Mouse (Mus musculus): ENCODE results near the gene P3h1.

Gene P3h1

GRCm38 (mm10) chr4:119238661-119239060 is 5.9 kb downstream of the P3h1 start:
- DNase-seq (ENCODE audit: low read depth, low spot score) = no peak

- DNase-seq (ENCODE audit: low read depth, low spot score) = peak; percentile 86
These were observed 6.5 kb downstream of the P3h1 start for GRCm38 (mm10) chr4:119239181-119239682.

GRCm38 (mm10) chr4:119241664-119242063 is 8.9 kb downstream of the P3h1 start:
- no peak for DNase-seq (ENCODE audit: low read depth, low spot score)

- no peak for DNase-seq (ENCODE audit: low read depth, low spot score)
These were observed 9.9 kb downstream of the P3h1 start for GRCm38 (mm10) chr4:119242571-119242970.

- no peak for DNase-seq (ENCODE audit: low read depth, low spot score)
These were observed 11.9 kb downstream of the P3h1 start for GRCm38 (mm10) chr4:119244468-119245240.

GRCm38 (mm10) chr4:119245556-119245955 is 12.8 kb downstream of the P3h1 start:
- DNase-seq (ENCODE audit: low read depth, low spot score) = no peak

- no peak for DNase-seq (ENCODE audit: low read depth, low spot score)
These were observed 13.2 kb downstream of the P3h1 start for GRCm38 (mm10) chr4:119245961-119246360.

- no peak for DNase-seq (ENCODE audit: low read depth, low spot score)
These were observed 14.0 kb downstream of the P3h1 start for GRCm38 (mm10) chr4:119246688-119247225.

GRCm38 (mm10) chr4:119247462-119248235 is 14.9 kb downstream of the P3h1 start:
- DNase-seq (ENCODE audit: low read depth, low spot score) = peak; percentile 48

GRCm38 (mm10) chr4:119248407-119248965 is 15.8 kb downstream of the P3h1 start:
- no peak for DNase-seq (ENCODE audit: low read depth, low spot score)

GRCm38 (mm10) chr4:119252025-119252808 is 19.5 kb downstream of the P3h1 start:
- no peak for DNase-seq (ENCODE audit: low read depth, low spot score)

GRCm38 (mm10) chr4:119254012-119254618 is 21.4 kb downstream of the P3h1 start:
- DNase-seq (ENCODE audit: low read depth, low spot score) = no peak

- no peak for DNase-seq (ENCODE audit: low read depth, low spot score)
These were observed 22.6 kb downstream of the P3h1 start, which contains the start of gene Cldn19 for GRCm38 (mm10) chr4:119255351-119255750. Cldn19 (plus strand) TSS chr4:119255414.

GRCm38 (mm10) chr4:119257083-119257482 is 24.4 kb downstream of the P3h1 start:
- DNase-seq (ENCODE audit: low read depth, low spot score) = no peak

GRCm38 (mm10) chr4:119259344-119260254 is 26.9 kb downstream of the P3h1 start:
- no peak for DNase-seq (ENCODE audit: low read depth, low spot score)

GRCm38 (mm10) chr4:119261087-119261713 is 28.5 kb downstream of the P3h1 start:
- no peak for DNase-seq (ENCODE audit: low read depth, low spot score)

- DNase-seq (ENCODE audit: low read depth, low spot score) = no peak
These were observed 29.8 kb downstream of the P3h1 start for GRCm38 (mm10) chr4:119262483-119262882.

GRCm38 (mm10) chr4:119263459-119263858 is 30.7 kb downstream of the P3h1 start:
- DNase-seq (ENCODE audit: low read depth, low spot score) = no peak

- DNase-seq (ENCODE audit: low read depth, low spot score) = no peak
These were observed 33.9 kb downstream of the P3h1 start for GRCm38 (mm10) chr4:119266606-119267005.

All from mesoderm, embryonic 11.5 days (tissue).